Mouse (Mus musculus) kidney, embryonic 15.5 days (tissue): ENCODE results near the gene Slc13a3. TPM values are rescaled to one million over a fixed set of nuclear protein-coding genes. Genes with fewer than 3 reads are reported as not detected.
A peak's percentile ranks its signal among the peaks of the same experiment; 100 is the strongest.

ENCODE experiments used
- ATAC-seq: fragments of 200-750 bp; cut with Nextera tagmentation; replicated peaks from 2 replicates; pipeline ENCODE4 v1.8.0; 2017; ENCODE audit warnings: moderate TSS enrichment; ENCODE audit not compliant: low FRiP score
- H3K27ac ChIP-seq: fragments of 300-500 bp; sonication (generic); 2 replicates; pipeline ENCODE4 v1.5.1; 2015; ENCODE audit warnings: mild to moderate bottlenecking, inconsistent platforms
- H3K27me3 ChIP-seq: fragments of 300-500 bp; sonication (generic); 2 replicates; pipeline ENCODE4 v1.6.1; 2015; ENCODE audit warnings: inconsistent platforms
- H3K36me3 ChIP-seq: fragments of 300-500 bp; sonication (generic); 2 replicates; pipeline ENCODE4 v1.6.1; 2015; ENCODE audit warnings: inconsistent platforms
- H3K4me1 ChIP-seq: fragments of 300-500 bp; sonication (generic); 2 replicates; pipeline ENCODE4 v1.6.1; 2015; ENCODE audit warnings: inconsistent platforms
- H3K4me2 ChIP-seq: fragments of 300-500 bp; sonication (generic); 2 replicates; pipeline ENCODE4 v1.6.1; 2015; ENCODE audit warnings: moderate library complexity, mild to moderate bottlenecking, inconsistent platforms
- H3K4me3 ChIP-seq: fragments of 300-500 bp; sonication (generic); replicated peaks from 2 replicates; pipeline ENCODE4 v1.5.1; 2015; ENCODE audit warnings: mild to moderate bottlenecking, inconsistent platforms
- H3K9ac ChIP-seq: fragments of 300-500 bp; sonication (generic); 2 replicates; pipeline ENCODE4 v1.6.1; 2015; ENCODE audit warnings: mild to moderate bottlenecking, inconsistent platforms
- H3K9me3 ChIP-seq: fragments of 300-500 bp; sonication (generic); replicated peaks from 2 replicates; pipeline ENCODE4 v1.6.1; 2016; ENCODE audit warnings: inconsistent platforms
- WGBS: fragments of 180-500 bp; shearing (Covaris S2); methylation state at CpG from one replicate; pipeline ENCODE4 v1.1.7; 2015; ENCODE audit warnings: mixed read lengths; 5-methylcytosine and 5-hydroxymethylcytosine counted together
- polyA plus RNA-seq: library from polyadenylated mRNA; unstranded; fragments of >200 nt; fragmentation: Nextera tagmentation; extraction: Ambion mirVana; gene quantifications from 2 replicates; pipeline ENCODE4 v1.2.1, GENCODE M21; 2015

Slc13a3 gene
- polyA plus RNA-seq, 1 experiment from 2014 or later, result 3.4 TPM

DNA sequence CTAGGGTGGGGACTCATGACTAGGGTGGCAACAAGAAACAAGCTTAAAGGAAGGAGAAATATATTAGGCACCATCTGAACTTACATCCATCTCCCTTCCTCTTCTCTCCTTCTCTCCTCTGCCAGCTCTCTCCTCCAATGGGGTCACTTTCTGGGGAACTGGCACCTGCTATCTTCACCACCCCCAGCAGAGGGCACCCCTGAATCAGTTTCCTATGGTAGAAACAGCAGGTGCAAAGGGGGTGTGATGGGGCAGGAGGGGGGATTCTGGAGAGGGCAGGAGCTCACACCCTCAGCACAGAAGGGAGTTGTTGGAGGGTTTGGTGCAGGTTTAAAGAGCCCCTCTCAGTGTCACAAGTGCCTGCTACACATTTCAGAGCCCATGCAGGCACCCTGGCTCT is 23.2 kb upstream of the Slc13a3 start:
- Histone ChIP-seq H3K9me3 (no peaks in the 10 kb centered on the region), H3K27ac (no peak overlapping the region), H3K9ac (no peak overlapping the region), H3K4me2 (no peak overlapping the region), H3K36me3 (no peaks in the 10 kb centered on the region), H3K27me3 (no peaks in the 10 kb centered on the region), H3K4me3 (no peak overlapping the region), H3K4me1 (peaks cover 16% of the 10 kb centered on the region)
- ATAC-seq, result no peak

- Histone ChIP-seq H3K27me3 (no peaks in the 10 kb centered on the region), H3K27ac (no peak overlapping the region), H3K9me3 (no peaks in the 10 kb centered on the region), H3K36me3 (peaks cover 14% of the 10 kb centered on the region), H3K4me3 (no peak overlapping the region), H3K9ac (no peak overlapping the region), H3K4me2 (no peak overlapping the region), H3K4me1 (peaks cover 16% of the 10 kb centered on the region)
- no peak for ATAC-seq
- WGBS, result 56% methylated on average over 2 of the region's 2 CpGs
These were observed 21.5 kb upstream of the Slc13a3 start for GRCm38 (mm10) chr2:165494495-165494894.

DNA sequence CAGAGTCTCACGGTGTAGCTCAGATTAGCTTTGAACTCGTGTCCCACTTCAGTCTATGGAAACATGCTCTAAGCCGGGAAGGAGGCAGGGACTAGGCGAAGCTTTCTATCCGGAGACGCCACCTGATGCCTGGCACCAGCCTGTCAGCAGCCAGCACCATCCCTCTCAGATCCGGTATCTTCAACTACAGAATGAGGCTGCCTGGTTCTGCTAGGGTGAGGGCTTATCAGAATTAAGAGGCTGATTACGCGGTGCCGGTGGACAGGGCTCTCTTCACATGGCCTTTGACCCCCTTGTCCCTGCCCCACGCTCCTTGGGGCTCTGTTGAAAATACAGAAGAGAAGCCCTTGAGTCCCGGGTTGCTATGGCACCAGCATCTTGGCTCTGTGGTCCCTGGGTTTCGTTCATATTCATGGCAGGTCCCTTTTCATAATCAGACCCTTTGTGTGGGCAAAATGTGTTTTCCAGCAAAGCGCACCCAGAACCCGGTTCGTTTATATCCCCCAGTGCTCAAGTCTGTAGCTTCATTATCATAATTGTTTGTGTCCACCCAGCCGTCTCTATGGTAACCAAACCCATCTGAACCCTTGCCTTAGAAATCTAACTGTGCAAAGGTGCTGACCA is 20.7 kb upstream of the Slc13a3 start:
- peak overlapping the region; percentile 83 for H3K9ac ChIP-seq
- 28% methylated on average over 17 of the region's 17 CpGs for WGBS
- H3K9me3 ChIP-seq, result no peaks in the 10 kb centered on the region
- H3K27me3 ChIP-seq, result no peaks in the 10 kb centered on the region
- peak overlapping the region; percentile 79 for H3K4me2 ChIP-seq
- peaks cover 16% of the 10 kb centered on the region for H3K4me1 ChIP-seq
- H3K36me3 ChIP-seq, result peaks cover 22% of the 10 kb centered on the region
- no peak for ATAC-seq
- peak overlapping the region; percentile 84 for H3K27ac ChIP-seq
- peak overlapping the region; percentile 81 for H3K4me3 ChIP-seq

DNA sequence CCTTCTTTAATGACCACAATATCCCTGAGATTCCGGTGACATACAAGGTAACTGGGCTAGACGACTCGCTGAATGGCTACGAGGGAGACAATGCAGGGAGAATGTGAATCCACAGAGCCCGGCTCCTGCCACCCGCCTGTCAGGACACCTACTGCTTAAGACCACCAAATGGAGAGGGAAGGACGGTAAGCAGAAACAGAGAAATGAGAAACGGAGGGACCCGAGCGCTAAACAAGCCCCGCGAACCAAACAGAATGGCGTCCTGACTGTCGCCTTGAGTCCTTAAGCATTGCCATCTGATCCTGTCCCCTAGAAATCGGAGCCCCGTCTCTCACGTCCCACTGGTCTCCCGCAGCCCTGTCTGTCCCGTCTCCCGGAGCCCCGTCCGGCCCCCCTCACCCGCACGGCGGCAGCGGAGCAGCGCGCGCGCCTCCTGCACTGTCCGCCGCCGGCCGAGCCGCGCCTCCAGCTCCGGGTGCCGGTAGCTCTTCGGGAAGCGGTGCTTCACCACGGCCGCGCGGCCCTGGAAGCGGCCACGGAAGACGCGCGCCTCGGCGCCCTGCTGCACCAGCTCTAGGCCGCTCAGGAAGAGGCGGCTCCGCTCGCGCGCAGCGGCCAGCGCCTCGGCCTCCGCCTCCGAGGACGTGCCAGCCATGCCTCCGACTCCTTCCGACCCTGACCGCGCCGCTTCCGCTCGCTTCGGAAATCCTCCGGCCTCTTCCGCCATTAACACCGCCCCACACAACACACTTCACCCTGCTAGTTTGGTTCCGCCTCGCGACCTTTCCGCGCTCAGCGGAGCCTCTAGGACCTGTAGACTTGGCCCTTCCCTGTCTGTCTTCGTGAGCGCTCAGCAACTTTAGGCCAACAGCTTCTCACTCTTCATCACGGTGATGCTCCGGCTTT is 19.9 kb upstream of the Slc13a3 start, which contains the start of gene Trp53rka:
TSS of gene Trp53rka (minus strand) at position 677 of the 906 bp plus-strand sequence.
- Histone ChIP-seq H3K36me3 (peaks cover 27% of the 10 kb centered on the region), H3K9ac (peak within 1 kb of the TSS; percentile 83), H3K4me3 (peak within 1 kb of the TSS; percentile 81), H3K4me1 (peaks cover 16% of the 10 kb centered on the region), H3K27me3 (no peaks in the 10 kb centered on the region), H3K4me2 (peak within 1 kb of the TSS; percentile 79), H3K27ac (peak within 1 kb of the TSS; percentile 84), H3K9me3 (no peaks in the 10 kb centered on the region)
- ATAC-seq, result peak; percentile 90
- under 1% methylated on average over 80 of the region's 84 CpGs for WGBS

DNA sequence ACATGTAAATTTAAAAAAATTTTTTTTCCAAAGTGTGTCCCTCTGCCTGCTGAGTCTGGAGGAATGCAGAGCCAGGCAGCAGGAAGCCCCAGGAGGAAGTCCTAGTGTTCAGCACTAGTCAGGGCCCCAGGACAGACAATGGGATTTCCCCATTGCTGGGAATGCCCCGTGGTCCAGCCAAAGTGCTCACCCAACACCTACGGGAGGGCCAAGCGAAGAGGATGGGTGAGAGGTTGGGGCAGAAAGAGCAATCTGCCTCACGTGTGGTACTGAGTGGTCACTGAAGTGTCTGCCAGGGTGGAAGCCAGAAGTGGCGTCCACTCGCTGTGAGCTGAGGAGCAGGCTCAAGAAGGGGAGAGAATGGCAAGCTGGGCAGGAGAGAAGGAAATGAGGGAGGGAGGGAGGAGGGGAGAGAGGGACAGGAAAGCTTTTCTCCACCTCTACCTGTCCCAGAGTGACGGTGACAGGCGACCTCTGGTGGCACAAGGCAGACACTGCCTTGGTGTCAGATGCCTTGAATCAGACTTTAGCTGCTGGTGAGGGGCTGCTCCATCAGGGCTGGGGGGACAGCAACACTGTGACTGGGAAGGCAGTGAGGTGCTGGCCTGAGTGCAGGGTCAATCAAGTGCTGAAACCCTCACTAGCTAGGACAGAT is 14.0 kb upstream of the Slc13a3 start:
- Histone ChIP-seq H3K27me3 (no peaks in the 10 kb centered on the region), H3K4me1 (peaks cover 10% of the 10 kb centered on the region), H3K27ac (no peak overlapping the region), H3K9me3 (no peaks in the 10 kb centered on the region), H3K9ac (no peak overlapping the region), H3K4me2 (no peak overlapping the region), H3K36me3 (peaks cover 28% of the 10 kb centered on the region), H3K4me3 (no peak overlapping the region)
- WGBS, result 20% methylated on average over 8 of the region's 8 CpGs
- ATAC-seq, result 0 out of 2 replicates have a peak, but pooled peaks have one; percentile 37

DNA sequence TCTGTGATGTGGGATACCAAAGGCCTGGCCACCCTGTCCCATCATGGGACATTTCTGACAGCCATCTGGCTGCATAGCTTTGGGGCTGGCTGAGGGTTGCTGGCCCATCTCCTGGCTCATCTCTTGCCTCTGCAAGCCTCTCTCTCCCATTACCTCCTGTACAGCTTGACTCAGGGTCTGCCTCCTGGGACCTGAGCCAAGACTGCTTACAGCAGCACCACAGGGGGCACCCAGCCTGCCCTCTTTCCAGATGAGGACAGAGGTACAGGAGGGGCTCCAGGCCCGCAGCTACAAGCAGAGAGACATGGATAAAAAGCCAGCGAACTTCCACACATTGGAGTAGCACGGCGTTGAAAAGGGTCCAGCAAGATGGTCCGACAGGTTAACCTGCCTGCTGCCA is 13.4 kb upstream of the Slc13a3 start:
- no peak overlapping the region for H3K4me3 ChIP-seq
- H3K4me1 ChIP-seq, result peaks cover 8% of the 10 kb centered on the region; the same call in 1 of the 2 replicates
- WGBS, result 83% methylated on average over 5 of the region's 5 CpGs
- H3K9ac ChIP-seq, result no peak overlapping the region
- no peaks in the 10 kb centered on the region for H3K9me3 ChIP-seq
- ATAC-seq, result no peak
- no peaks in the 10 kb centered on the region for H3K27me3 ChIP-seq
- H3K27ac ChIP-seq, result no peak overlapping the region
- H3K36me3 ChIP-seq, result peaks cover 28% of the 10 kb centered on the region
- H3K4me2 ChIP-seq, result no peak overlapping the region

DNA sequence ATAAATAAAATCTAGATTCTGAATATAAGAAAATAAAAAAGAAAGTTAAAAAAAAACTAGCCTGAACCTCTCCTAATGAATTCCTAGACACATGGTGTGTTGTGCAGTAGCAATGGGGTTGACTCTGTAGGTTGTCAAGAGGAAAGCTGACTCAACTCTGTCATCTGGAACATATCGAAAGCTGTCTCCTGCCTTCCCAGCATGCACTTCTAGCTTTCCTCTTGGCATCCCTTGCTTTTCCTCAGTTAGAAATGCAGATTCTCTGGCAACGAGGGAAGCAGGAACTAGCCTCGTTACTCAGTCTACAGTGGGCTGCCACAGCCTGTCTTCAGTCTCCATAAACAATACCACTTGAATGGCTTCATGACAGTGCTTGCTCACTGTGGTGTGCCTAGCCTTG is 12.8 kb upstream of the Slc13a3 start:
- no peaks in the 10 kb centered on the region for H3K9me3 ChIP-seq
- H3K9ac ChIP-seq, result no peak overlapping the region
- H3K4me2 ChIP-seq, result no peak overlapping the region
- H3K27me3 ChIP-seq, result no peaks in the 10 kb centered on the region
- ATAC-seq, result no peak
- WGBS, result 72% methylated on average over 3 of the region's 3 CpGs
- H3K4me1 ChIP-seq, result peaks cover 8% of the 10 kb centered on the region; the same call in 1 of the 2 replicates
- H3K27ac ChIP-seq, result no peak overlapping the region
- peaks cover 27% of the 10 kb centered on the region for H3K36me3 ChIP-seq
- H3K4me3 ChIP-seq, result no peak overlapping the region

DNA sequence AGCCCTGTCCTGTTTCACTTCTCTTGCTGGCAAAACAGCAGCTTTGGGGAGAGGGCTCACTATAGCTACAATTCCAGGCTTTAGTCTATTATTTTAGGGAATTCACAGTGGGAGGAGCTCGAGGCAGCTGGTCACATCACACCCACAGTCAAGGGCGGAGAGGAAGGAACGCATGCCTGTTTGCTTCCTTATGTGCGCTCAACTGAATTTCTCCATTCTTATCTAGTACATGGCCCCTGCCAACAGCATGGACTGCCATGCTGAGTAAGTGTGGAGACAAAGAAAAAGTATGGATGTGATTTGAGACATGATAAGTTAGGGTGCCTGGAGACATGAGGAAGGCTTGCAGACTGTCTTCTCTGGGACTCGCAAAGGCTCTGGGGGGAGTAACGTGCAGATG is 11.1 kb upstream of the Slc13a3 start:
- WGBS, result 53% methylated on average over 6 of the region's 6 CpGs
- no peaks in the 10 kb centered on the region for H3K27me3 ChIP-seq
- H3K27ac ChIP-seq, result no peak overlapping the region
- peaks cover 8% of the 10 kb centered on the region; the same call in 1 of the 2 replicates for H3K4me1 ChIP-seq
- H3K9me3 ChIP-seq, result no peaks in the 10 kb centered on the region
- no peak overlapping the region for H3K9ac ChIP-seq
- ATAC-seq, result no peak
- H3K36me3 ChIP-seq, result peaks cover 11% of the 10 kb centered on the region
- H3K4me2 ChIP-seq, result no peak overlapping the region
- no peak overlapping the region for H3K4me3 ChIP-seq

DNA sequence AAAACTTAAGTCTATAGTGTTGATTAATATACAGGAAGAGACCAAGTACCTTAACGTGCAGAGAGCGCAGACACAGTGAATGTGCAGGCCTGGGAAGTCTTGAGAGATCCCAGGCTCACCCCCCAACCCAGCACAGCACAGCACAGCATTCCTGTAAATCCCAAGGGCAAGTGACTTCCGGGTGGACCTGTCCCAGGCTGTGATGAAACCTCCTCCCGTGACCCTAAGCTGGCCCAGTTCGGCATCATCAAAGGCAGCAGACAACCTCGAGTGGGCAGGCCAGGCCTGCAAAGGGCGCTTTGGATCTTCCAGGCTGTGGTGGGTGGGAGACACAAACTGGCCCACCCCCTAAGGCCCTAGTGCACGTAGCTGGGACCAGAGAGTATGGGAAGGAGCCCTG is 9.0 kb upstream of the Slc13a3 start:
- Histone ChIP-seq H3K9ac (no peak overlapping the region), H3K4me1 (peaks cover 7% of the 10 kb centered on the region; the same call in 1 of the 2 replicates), H3K9me3 (no peaks in the 10 kb centered on the region), H3K27ac (no peak overlapping the region), H3K4me2 (no peak overlapping the region), H3K36me3 (no peaks in the 10 kb centered on the region), H3K4me3 (no peak overlapping the region), H3K27me3 (no peaks in the 10 kb centered on the region)
- WGBS, result 47% methylated on average over 8 of the region's 8 CpGs
- ATAC-seq, result no peak

DNA sequence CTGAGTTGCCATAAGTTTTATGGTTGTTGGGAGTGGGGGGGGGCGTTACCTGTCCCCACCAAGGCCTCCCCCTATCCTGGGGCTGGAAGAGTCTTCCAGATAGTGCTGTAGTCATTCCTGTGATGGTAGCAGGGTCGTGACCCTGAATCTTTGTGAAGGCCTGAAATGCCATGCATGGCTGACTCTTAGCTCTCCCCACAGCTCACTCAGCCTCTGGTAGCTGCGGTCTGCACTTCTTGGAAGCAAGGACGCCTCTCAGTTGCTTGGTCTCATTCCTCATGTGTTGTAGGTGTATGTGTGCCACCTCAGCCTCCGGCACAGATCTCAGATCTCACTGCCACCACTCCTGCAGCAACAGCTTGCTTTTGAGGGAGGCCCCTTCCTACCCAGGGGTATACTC is 2.8 kb upstream of the Slc13a3 start:
- Histone ChIP-seq H3K36me3 (no peaks in the 10 kb centered on the region), H3K9ac (no peak overlapping the region), H3K27ac (no peak overlapping the region), H3K4me3 (no peak overlapping the region), H3K4me2 (no peak overlapping the region), H3K27me3 (peaks cover 31% of the 10 kb centered on the region), H3K4me1 (peaks cover 13% of the 10 kb centered on the region), H3K9me3 (no peaks in the 10 kb centered on the region)
- 53% methylated on average over 5 of the region's 5 CpGs for WGBS
- ATAC-seq, result no peak

DNA sequence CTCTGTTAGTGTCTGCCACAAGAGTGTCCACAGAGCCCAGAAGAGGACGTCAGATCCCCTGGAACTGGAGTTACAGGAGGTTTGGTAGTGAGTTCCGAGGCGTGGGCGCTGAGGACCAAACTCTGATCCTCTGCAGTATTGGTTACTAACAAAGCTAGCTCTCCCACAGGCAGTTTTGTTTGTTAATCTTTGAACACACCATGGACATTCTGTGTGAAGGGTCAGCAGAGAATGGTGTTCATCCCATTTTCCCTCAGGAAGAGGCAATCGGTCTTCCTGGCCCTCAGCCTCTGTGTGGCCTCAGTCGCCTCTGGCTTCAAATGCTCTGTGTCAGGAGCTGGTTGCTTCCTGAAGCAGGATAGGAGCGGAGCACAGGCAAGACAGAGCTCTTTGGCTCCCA is 2.4 kb upstream of the Slc13a3 start:
- no peaks in the 10 kb centered on the region for H3K36me3 ChIP-seq
- no peaks in the 10 kb centered on the region for H3K9me3 ChIP-seq
- WGBS, result 68% methylated on average over 7 of the region's 7 CpGs
- peaks cover 13% of the 10 kb centered on the region for H3K4me1 ChIP-seq
- no peak overlapping the region for H3K9ac ChIP-seq
- H3K27me3 ChIP-seq, result peaks cover 34% of the 10 kb centered on the region
- no peak overlapping the region for H3K27ac ChIP-seq
- no peak overlapping the region for H3K4me2 ChIP-seq
- ATAC-seq, result no peak
- H3K4me3 ChIP-seq, result no peak overlapping the region

DNA sequence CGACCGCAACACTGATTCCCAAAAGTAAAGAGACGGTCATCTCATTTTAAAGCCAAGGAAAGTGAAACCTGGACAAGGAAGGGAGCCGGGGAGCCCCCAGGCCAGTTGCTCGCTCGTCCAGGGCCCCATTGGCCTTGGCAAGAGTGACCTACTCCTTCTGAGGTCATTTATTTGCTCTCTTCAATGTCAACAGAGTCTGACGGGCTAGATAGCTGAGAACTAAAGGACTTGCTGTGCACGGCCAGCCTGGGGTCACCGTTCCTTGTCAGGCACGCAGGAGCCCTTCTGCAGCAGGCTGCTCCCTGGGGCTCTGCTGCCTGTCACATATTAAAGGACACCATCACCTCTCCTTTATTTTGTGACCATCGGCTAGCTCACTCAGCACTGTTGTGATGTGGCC is 1.1 kb downstream of the Slc13a3 start:
- Histone ChIP-seq H3K36me3 (no peaks in the 10 kb centered on the region), H3K9ac (no peak overlapping the region), H3K4me2 (no peak overlapping the region), H3K27ac (no peak overlapping the region), H3K27me3 (peaks cover 40% of the 10 kb centered on the region), H3K4me1 (peaks cover 19% of the 10 kb centered on the region), H3K9me3 (no peaks in the 10 kb centered on the region), H3K4me3 (no peak overlapping the region)
- 64% methylated on average over 11 of the region's 11 CpGs for WGBS
- ATAC-seq, result no peak
